Mouse (Mus musculus) testis, adult 2 months (tissue): Measurements from ENCODE around the gene Sass6. TPM values are rescaled to one million over a fixed set of nuclear protein-coding genes. Genes with fewer than 3 reads are reported as not detected.
A peak's percentile ranks its signal among the peaks of the same experiment; 100 is the strongest.
"Not testable (repeated sequence)": the region's sequence is repeated elsewhere in the genome, so short reads cannot be mapped to it uniquely, and the experiment has no call there.

ENCODE experiments used
- H3K27ac ChIP-seq: fragments of 200-500 bp; 2 replicates; pipeline ENCODE4 v1.5.1; 2012; ENCODE audit warnings: low read depth, low read length; ENCODE audit not compliant: control insufficient read depth, insufficient read depth
- H3K27me3 ChIP-seq: fragments of 200-500 bp; 2 replicates; pipeline ENCODE4 v1.6.1; 2012; ENCODE audit warnings: mild to moderate bottlenecking, low read length, moderate library complexity; ENCODE audit not compliant: control insufficient read depth, insufficient read depth
- H3K36me3 ChIP-seq: fragments of 200-500 bp; 2 replicates; pipeline ENCODE4 v1.6.1; 2012; ENCODE audit warnings: mild to moderate bottlenecking, low read length; ENCODE audit not compliant: control insufficient read depth, insufficient read depth
- H3K4me1 ChIP-seq: fragments of 200-500 bp; 2 replicates; pipeline ENCODE4 v1.6.1; 2012; ENCODE audit warnings: low read length; ENCODE audit not compliant: control insufficient read depth, insufficient read depth
- H3K4me3 ChIP-seq: fragments of 200-500 bp; 2 replicates; pipeline ENCODE4 v1.5.1; 2012; ENCODE audit warnings: low read depth, mild to moderate bottlenecking, low read length, moderate library complexity, mixed read lengths; ENCODE audit not compliant: control insufficient read depth
- CTCF ChIP-seq: fragments of 200-500 bp; IDR thresholded peaks from 2 replicates; pipeline ENCODE4 v1.5.1; 2012; ENCODE audit warnings: low read depth, mild to moderate bottlenecking, inconsistent platforms, low read length, moderate library complexity; ENCODE audit not compliant: control insufficient read depth, insufficient read depth, insufficient replicate concordance
- POLR2A ChIP-seq: fragments of 200-500 bp; IDR thresholded peaks from 2 replicates; pipeline ENCODE4 v1.6.1; 2012; ENCODE audit warnings: low read depth, mild to moderate bottlenecking, inconsistent platforms, low read length, moderate library complexity; ENCODE audit not compliant: control insufficient read depth
- polyA plus RNA-seq: library from polyadenylated mRNA; depleted of rRNA; stranded (reverse); fragments of >200 nt; gene quantifications from 2 replicates; pipeline ENCODE4 v1.2.3, GENCODE M21; 2012; rRNA removed

Sass6 gene
- polyA plus RNA-seq: 21.4 and 22.8 TPM in 2 replicates

DNA sequence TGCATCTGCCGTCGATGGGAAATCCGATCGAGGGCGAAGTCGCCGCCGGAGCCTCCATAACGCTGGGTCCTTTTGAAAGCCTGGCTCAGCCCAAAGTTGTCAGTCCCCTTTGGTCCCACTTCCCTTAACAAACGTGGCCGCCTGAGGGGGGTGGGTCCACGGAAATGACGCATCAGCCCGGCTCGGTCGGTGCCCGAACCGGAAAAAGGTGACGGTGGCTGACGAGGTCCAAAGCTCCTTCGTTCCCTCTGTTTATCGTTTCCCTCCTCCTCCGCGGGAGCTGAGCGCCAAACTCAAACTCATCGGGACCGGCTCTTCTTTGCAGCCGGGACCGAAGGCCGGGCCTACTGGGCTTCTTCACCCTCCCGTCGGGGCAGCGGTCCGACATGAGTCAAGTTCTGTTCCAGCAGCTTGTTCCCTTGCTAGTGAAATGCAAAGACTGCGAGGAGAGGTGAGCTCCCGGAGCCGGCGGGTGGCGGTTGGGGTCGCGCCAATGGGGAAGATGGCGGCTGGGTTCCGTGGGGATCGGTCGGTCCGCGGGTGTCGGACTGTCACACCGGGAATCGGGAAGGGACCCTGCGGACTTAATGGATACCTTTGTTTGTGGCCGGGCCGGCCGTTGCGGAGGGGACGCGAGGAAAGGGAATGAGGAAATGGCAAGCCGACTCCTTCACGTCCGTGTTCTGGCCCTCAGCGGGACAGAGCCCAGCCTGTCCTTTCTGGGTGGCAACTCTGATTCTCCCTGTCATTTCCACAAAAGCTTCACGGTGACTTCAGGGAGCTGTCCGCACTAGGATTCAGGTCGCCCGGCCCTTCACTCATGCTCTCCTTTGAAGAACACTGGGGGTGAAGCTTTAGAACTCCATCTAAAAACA lies at the start of gene Sass6:
TSS of gene Sass6 (plus strand) at position 255 of the 875 bp plus-strand sequence.
- Histone ChIP-seq H3K27me3 (no peaks in the 10 kb centered on the region), H3K27ac (peak within 1 kb of the TSS; percentile 98), H3K4me3 (peak within 1 kb of the TSS; percentile 99), H3K36me3 (no peaks in the 10 kb centered on the region; the same call in 1 of the 2 replicates), H3K4me1 (no peaks in the 10 kb centered on the region)
- TF ChIP-seq POLR2A (peak; percentile 88), CTCF (no peak)

DNA sequence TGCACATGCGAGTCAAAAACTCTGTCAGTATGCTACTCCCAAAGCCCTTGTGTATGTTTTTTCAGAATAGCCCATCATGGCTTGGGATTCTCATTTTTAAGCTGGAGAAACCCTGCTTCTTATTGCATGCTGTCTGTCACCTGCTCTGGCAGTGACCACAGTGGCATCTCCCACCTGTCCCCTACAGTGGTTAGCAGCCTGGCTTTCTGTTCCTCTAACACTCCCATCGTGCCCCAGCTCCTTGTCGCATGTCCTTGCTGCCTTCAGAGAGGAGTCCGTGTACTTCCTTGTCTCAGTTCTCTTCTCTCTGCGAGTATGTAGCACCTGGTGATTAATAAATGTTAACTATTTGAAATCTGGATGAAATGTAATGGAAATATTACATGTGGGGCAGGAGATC lies 47.4 kb upstream of the Sass6 start:
- no peaks in the 10 kb centered on the region for H3K36me3 ChIP-seq
- no peak overlapping the region for H3K27ac ChIP-seq
- no peaks in the 10 kb centered on the region for H3K4me1 ChIP-seq
- H3K4me3 ChIP-seq: no peak overlapping the region
- TF ChIP-seq POLR2A: no peak
- no peak for TF ChIP-seq CTCF
- H3K27me3 ChIP-seq: no peaks in the 10 kb centered on the region

GRCm38 (mm10) chr3:116551362-116551761 lies 43.4 kb upstream of the Sass6 start:
- H3K4me3 ChIP-seq: no peak overlapping the region
- no peaks in the 10 kb centered on the region for H3K4me1 ChIP-seq
- TF ChIP-seq CTCF (no peak), POLR2A (no peak)
- H3K27me3 ChIP-seq: no peaks in the 10 kb centered on the region
- H3K36me3 ChIP-seq: no peaks in the 10 kb centered on the region
- no peak overlapping the region for H3K27ac ChIP-seq

GRCm38 (mm10) chr3:116561315-116561714 lies 33.5 kb upstream of the Sass6 start:
- H3K4me1 ChIP-seq, H3K27me3 ChIP-seq, H3K27ac ChIP-seq, H3K36me3 ChIP-seq, H3K4me3 ChIP-seq: not testable (repeated sequence)

GRCm38 (mm10) chr3:116562408-116563094 lies 32.2 kb upstream of the Sass6 start, which contains the start of gene Lrrc39:
Gene Lrrc39, plus strand, starts transcription at chr3:116562973.
- TF ChIP-seq POLR2A (no peak), CTCF (no peak)
- Histone ChIP-seq H3K27me3 (no peaks in the 10 kb centered on the region), H3K36me3 (no peaks in the 10 kb centered on the region), H3K4me1 (no peaks in the 10 kb centered on the region), H3K4me3 (no peak within 1 kb of the TSS), H3K27ac (no peak within 1 kb of the TSS)

GRCm38 (mm10) chr3:116563095-116563492 lies 31.7 kb upstream of the Sass6 start:
- no peaks in the 10 kb centered on the region for H3K36me3 ChIP-seq
- no peak overlapping the region for H3K4me3 ChIP-seq
- no peaks in the 10 kb centered on the region for H3K27me3 ChIP-seq
- no peak for TF ChIP-seq CTCF
- TF ChIP-seq POLR2A: no peak
- H3K4me1 ChIP-seq: no peaks in the 10 kb centered on the region
- no peak overlapping the region for H3K27ac ChIP-seq

DNA sequence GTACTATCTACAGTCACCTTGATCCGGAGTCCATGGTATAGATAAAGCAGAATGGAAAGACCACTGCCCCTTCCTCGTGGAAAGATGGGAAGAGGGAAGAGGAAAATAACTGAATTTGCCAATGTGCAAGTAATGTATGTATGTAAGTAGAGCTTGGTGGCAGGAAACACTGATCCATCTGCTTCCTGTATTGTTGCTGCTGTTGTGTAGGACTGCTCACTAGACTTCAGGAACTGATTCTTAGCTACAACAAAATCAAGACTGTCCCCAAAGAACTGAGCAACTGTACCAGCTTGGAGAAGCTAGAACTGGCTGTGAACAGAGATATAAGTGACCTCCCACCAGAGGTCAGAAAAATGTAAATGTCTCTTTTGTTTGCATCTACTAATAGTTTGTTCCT lies 24.2 kb upstream of the Sass6 start:
- no peak for TF ChIP-seq CTCF
- no peak for TF ChIP-seq POLR2A
- H3K4me1 ChIP-seq: no peaks in the 10 kb centered on the region
- no peak overlapping the region for H3K4me3 ChIP-seq
- no peaks in the 10 kb centered on the region for H3K27me3 ChIP-seq
- no peak overlapping the region for H3K27ac ChIP-seq
- H3K36me3 ChIP-seq: no peaks in the 10 kb centered on the region
